Mouse (Mus musculus) adrenal gland, adult 2 months (tissue): ENCODE data around the gene Jup. TPM values are rescaled to one million over a fixed set of nuclear protein-coding genes. Genes with fewer than 3 reads are reported as not detected.
"Not testable (repeated sequence)": the region's sequence is repeated elsewhere in the genome, so short reads cannot be mapped to it uniquely, and the experiment has no call there.

Experiments used
- DNase-seq: peaks from one replicate; pipeline ENCODE4 v3.0.0; 2021
- polyA plus RNA-seq: library from polyadenylated mRNA; depleted of rRNA; stranded (reverse); fragments of >200 nt; gene quantifications from 2 replicates; pipeline ENCODE4 v1.2.3, GENCODE M21; 2012
- total RNA-seq, 2 experiments: library from RNA; stranded (reverse); gene quantifications; 2 replicates each; pipeline ENCODE4 v1.2.3; 2021

Gene Jup
- total and polyA plus RNA-seq, 3 experiments, result 67.0 to 275 (median 94.3) TPM

DNA sequence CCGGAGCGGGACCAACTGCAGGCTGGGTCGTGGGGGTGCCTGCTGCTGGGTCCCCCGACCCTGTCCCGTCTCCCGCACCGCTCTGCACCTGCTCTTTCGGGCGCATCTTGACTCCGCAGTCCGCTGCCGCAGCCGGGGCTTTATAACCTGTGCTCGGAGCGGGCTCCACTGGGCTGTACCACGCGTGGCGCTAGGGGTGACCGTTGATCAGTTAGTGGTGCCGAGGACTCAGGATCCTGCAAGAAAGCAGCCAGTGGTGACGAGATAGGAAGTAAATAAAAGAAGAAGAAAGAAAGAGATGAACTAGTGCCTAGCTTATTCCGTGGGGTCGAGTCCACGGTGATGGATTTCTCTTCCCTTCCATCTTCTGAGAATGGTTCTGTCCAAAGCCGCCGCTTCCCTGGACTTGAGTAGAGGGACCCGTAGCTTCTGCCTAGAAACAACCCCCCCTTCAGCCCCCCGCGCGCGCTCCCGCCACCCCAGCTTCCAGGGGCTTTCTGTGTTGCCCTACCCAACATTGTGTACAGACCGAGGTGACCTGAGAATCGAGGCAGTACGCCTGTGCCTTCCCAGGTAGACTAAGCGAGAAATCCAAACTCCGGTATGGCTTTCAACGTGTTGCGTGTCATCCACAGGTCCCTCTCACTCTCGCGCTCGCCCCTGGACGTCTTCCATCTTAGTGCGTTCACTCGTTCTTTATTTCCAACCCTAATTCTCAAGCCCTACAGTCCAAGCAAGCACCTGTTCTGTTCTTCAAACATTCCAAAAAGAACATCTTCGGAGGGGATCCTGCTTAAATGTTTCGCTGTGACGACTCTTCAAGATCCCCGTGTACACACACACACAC, 41.4 kb downstream of the Jup start, which contains the start of gene Hap1:
Hap1 (minus strand) TSS at position 157 of the 847 bp plus-strand sequence.
- peak; percentile 86 for DNase-seq

DNA sequence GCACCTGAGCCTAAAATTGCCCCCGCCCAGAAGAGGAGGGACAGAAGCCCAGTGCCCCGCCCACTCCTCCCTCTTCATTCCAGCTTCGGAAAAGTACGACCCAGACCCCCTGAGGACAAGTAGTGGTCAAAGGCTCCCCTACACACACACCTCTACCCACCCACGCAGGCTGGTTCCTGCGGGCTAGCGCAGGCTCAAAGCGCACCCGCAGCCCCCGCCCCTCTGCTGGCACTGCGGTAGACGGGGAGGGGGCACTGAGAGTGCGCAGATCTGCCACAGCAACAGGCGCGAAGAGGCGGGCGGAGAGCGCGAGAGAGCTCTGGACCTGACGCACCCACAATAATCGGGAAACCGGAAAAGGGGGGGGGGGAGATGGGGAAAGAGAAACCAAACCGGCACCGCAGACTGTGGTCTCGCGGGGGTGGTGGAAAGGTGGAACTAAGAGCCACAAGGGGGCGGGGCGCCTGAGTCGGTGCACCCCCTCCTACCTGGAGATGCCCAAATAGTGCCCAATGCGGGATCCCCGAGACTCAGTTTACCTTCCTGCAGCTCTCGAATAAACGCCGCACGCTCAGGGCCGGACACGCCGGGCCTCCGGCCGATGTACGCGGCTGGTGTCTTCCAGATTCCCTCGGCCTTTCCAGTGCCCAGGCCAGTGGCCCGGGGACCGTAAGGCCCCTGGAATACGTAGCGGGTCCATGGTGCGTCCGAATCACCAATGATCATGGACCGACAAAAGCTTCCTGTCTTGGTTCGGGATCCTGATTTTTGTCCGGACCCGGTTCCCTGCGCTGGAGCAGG, 42.2 kb downstream of the Jup start:
- peak; percentile 57 for DNase-seq

DNA sequence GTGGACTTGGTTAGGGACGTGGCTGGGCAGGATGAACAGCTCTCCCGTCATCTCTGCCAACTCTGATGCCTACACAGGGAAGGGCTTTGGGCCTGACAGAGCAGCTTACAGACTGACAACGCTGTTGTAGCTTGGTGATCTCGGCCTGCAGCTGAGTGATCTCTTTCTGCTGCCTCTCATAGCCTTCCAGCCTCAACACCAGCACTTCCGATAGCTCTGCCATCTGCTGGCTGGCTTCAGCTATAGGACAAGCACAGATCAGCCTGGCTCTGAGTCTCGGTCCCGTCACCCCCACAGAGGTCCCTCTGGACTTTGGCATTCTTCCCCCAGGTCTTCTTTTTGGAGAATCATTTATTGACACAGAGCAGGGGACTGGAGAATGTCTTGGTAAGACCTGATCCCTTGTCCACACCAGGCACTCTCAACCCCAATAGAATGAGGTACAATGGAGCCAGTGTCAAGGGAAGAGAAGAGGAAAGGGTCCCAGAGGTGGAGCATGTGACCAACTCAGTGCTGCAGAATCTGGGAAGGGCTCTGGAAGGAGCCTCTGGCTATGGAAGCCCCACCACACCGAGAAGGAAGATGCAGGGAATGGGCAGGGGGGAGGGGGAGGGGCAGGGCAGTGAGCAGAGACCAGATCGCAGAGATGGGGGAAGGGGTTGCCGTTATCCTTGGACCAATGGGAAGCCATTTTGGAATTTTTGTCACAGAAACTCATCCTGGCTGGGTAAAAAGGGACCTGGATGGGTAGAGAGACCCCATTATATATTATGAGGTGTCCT, 45.3 kb downstream of the Jup start:
- DNase-seq, result no peak

DNA sequence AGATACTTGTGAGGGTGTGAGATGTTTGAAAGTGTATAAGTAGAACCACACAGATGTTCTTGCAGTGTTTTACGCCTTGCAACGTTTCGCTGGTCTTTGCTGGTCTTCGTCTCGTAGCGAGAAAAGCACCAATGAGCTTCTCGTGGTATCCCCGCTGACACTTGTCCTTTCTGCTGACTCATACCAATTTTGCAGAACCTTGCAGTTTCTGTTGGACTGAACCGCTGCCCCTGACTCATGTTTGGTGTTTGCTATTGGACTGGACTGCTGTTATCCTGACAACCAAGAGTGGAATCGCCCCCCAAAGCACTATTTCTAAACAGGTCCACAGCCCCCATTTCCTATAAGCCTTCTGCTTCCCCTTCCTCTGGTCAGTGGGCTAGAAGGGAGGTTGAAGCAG, 53.3 kb downstream of the Jup start:
- DNase-seq, result no peak

DNA sequence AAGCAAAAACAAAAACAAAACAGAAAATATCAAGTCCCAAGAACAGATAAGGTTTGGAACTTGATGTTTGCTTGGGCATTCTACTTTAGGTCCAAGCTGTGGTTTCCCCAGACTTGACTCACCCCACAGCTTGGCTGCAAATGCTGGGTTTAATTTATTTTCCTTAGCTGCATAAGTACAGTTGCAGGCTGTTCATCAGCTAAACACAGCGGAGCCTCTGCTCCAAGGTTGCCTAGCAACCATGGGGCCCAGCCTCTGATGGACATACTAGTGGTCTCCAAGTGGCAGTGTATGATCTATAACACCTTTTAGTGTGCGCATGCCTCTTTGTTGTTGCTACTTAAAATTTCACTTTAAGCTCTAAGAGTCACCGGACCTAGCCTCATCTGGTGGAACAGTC, 61.8 kb downstream of the Jup start:
- DNase-seq, result no peak

DNA sequence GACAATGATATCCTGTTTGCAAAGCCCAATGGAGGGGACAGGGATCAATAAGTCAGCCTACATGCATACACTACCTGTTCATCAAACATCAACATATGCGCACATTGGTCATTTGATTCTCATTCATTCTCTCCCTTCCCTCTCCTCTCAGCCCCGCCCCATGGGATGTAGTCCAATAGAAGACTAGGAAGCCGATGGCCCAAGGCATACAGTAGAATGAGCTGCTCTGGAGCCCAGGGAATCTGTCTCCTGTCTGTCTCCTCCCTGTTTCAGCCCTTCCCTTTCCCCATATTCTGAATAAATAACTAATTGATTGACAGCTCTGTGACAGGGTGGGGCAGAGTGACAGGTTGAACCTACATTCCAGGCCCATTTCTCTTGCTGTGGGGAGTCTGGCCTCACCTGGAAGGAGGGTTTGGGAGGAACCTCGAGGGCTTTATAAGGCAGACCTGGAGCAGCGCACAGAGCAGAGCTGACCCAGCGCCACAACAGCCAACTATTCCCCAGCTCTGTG, 63.6 kb downstream of the Jup start, which contains the start of gene Gast:
Gast (plus strand) TSS at position 464 of the 514 bp plus-strand sequence.
- no peak for DNase-seq

DNA sequence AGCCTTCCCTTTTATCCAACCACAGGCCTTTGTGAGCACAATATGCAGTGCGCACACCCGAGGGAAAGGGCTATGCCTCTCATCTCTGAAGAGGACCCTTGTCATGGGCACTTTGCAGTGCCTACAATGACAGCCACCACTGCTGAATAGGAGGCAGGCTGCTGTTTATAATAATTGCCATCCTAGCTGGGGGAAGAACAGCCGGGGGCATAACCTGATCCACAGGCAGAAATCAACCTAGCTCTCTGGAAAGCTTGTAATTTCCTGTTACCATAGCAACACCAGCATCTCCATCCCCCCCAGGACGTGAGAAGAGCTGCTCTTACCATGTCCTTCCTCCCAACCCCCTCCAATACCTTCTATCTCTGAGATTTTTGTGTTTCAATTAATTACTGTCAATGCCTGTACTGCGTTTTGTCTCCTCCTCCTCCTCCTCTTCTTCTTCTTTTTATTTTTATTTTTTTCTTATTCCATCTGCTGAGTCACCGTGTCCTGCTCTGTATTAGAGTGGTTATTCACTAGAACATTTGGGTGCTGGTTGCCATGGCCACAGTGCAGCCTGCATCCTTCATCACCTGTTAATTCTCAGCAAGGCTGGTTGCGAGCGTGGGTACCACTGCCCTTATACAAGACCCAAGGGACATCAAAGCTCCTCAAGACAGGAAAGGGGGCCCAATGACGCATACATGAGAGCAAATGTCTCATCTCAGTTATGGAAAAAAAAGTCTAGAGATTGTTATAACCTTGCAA, 64.6 kb downstream of the Jup start:
- DNase-seq, result no peak

DNA sequence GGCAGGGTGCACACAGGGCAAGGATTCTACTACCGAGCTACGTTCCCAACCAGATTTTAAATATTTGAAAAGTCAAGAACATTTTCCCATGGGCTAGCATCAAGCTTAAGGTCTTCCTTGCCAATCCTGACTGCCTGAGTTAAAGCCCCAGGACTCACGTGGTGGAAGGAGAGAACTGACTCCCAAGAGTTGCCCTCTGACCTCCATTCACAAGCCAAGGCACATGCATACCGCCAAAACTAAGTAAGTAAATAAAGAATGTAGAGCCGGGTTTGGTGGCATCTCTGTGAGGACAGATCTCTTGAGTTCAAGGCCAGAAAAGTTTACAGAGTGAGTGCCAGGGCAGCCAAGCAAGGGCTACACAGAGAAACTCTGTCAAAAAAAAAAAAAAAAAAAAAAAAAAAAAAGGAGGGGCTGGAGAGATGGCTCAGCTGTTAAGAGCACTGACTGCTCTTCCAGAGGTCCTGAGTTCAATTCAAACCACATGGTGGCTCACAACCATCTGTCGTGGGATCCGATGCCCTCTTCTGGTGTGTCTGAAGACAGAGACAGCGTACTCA, 66.7 kb downstream of the Jup start:
- not testable (repeated sequence) for DNase-seq

DNA sequence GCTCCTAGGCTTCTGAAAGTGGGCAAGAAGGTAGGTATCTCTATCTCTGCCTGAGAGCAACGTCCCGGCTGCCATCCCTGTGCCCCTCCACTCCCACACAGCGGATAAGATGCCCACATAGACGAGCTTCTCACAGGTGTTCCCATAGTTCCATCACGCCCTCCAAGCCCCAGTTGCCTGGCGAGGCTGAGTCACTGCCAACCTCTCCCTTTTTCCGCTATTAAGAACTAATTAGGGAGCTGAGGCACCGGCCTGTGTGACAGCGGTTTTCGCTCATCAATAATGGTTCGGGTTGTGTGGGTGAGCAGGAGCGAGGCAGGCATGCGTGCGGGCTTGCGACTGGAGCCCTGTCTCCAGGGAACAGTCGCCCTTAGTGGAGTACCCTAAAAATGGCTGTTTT, 67.3 kb downstream of the Jup start:
- DNase-seq, result no peak

DNA sequence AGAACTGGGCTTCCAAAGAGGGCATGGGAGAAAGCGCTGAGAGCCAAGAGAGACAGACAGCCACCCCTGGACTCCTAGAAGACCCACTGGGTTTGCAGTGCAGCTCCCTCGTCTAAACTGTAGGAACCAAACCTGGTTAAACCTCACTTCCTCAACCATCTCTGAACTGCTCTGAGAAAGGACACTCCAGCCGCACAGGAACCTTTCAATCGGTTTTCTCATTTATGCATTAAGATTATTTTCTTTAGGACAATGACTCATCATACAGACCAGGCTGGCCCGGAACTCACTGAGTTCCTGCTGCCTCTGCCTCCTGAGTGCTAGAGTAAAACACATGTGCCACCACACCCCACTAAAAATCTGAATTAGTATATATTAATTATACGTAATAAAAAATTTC, 69.8 kb downstream of the Jup start:
- DNase-seq, result no peak

DNA sequence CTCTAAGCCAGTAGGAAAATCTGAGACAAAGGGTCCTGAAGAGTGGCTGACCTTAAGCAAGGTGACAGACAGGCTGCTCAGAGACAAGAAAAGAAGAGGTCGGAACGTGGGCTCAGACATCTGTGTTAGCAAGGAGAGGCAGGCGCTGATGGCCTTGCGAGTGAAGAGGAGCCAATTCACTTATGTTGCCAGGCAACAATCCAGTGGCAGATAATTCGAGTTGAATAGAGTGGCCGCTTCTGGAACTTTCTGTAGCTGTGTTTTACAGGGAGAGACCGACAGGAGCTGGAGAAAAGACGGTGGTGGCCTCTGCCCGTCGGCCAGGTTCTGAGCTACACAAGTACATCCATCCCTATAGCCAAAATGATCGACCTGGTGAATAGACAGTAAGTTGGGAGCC, 70.2 kb downstream of the Jup start:
- DNase-seq, result no peak

DNA sequence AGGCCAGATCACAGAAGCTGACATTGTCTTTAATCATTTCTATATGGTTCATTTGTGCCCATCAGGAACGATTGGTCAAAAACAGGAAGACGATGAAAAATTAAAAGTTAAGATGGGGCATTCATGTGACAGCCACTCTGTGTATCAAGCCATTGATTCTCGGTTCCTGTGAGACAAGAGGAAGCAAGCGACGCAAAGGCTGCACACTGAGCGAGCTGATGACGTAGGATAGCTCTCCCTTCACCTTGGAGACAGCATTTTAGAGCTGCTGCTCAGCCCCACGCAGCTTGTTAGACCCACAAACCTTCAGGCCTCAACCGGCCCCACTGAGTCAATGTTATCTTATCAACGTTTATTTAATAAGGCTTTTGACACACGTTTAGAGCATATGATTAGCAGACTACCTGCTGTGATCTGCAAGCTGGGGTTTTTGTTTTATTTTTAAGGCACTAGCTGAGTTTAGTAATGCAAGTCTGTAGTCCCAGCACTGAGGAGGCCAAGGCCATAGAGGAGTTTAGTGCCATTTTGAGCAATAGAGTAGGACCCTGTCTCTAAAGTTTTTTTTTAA, 72.4 kb downstream of the Jup start:
- no peak for DNase-seq

DNA sequence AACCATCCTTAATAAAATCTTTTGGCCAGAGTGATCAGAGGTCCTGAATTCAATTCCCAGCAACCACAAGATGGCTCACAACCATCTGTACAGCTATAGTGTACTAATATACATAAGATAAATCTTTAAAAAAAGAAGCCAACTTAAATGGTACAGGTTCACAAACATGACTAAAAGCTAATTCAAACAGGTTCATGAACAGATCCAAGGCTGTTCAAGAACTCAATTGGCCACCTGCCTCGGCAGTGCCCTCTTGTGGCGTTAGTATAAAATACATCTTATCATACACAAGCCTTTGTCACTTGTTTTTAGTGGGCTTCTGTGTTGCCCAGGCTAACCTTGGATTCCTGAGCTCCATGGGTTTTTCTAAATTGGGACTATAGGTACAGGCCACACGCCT, 74.0 kb downstream of the Jup start:
- no peak for DNase-seq

DNA sequence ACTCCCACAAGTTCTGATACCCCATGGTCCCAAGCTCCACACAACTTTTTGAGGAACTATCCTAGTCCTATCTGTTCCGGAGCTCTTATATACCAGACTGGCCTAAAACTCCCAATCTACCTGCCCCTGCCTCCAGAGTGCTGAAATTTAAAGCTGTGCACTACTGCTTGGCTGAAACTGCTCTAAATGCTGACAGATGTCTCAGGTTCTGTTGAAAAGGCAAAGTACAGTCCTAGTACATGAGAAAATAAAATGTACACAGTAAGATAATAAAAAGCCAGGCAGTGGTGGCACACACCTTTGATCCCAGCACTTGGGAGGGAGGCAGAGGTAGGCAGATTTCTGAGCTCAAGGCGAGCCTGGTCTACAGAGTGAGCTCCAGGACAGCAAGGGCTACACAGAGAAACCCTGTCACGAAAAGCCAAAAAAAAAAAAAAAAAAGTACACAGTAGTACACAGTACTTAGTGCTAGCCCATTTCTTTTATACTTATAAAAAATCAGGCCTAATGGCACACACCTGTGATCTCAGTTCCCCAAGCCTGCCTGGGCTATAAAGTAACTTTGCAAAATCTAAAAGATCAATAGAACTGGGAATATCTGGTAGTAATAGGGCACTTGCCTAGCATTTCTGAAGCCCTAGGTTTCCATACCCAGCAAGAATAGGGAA, 74.8 kb downstream of the Jup start:
- no peak for DNase-seq

DNA sequence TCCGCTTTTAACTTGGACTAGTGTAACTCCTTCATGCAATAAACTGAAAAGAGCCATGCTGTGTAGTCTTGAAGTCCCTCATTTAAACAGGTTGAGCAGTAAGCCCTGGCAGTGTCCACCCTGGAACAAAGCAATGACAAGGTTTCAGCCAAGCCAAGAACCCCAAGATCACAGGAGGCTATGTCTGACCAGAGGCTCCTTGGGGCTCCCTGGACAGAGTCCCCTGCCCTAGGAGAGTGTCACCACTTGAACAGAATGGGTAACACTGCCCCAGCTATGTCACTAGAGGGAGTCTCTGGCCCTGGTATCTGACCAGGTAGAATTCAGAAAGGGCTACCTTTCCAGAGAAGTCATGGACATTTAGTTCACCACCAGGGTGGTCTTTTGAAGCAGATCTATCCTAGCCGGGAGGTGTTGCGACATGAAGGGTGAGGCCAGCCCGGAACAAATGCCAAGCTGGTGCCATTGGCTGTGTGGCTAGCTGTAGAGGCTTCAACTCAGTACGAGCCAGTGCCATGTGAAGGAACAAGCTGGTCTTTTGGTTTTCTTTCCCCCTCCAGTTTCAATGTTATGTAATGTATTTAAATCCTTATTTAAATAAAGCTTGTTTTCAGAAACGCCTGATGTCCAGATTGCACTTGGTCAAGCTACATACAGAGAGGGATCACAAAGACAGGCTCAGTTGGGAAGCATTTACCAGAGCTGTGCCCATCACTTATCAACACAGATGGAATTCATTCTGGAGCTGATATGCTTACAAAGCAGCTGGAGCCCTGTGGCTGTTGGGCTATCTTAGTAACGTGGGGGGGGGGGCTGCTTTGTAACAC, 75.9 kb downstream of the Jup start:
- DNase-seq, result peak; percentile 43

DNA sequence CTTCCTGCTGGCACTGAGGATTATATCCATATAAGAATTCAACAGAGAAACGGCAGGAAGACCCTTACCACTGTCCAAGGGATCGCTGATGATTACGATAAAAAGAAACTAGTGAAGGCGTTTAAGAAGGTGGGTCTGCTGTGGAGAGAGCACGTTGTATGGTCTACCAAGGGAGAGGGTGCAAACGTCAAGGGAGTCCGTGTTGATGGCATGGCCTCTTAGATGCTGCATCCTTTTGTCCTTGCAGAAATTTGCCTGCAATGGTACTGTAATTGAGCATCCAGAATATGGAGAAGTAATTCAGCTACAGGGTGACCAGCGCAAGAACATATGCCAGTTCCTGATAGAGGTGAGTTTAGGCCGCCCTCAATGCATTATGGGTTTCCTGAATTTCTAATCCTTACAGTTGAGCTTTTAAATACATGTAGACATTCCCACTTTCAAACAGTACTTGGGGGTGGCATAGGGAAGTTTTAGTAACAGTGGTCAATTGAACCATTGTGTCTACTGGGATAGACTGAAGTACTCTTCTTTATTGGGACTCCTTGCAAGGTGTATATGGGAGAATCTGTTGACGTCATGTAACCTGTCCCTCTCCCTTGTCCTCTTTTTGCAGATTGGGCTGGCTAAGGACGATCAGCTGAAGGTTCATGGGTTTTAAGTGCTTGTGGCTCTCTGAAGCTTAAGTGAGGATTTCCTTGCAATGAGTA, 76.7 kb downstream of the Jup start:
- not testable (repeated sequence) for DNase-seq

DNA sequence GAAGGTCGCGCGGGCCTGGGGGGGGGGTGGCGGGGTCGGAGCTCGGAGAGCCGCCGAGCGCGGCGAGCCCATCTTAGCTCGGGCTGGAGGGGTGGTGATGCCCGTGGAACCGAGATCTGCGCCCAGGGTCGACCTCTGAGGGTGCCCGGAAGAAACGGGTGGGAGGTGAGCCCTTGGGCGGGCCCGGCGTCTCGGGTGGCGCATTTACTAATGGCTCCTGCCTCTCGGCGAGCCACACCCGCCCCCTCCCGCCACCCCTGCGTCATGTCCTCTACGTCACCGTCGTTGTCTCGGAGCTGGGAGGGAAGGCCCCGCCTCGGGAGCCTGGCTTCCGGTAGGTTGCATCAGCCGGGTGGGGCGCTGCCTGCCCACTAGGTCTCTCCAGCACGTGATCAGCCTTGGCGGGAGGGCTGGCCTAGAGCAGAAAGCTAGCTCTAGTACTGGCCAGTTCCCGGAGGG, 77.4 kb downstream of the Jup start:
- peak; percentile 98 for DNase-seq

DNA sequence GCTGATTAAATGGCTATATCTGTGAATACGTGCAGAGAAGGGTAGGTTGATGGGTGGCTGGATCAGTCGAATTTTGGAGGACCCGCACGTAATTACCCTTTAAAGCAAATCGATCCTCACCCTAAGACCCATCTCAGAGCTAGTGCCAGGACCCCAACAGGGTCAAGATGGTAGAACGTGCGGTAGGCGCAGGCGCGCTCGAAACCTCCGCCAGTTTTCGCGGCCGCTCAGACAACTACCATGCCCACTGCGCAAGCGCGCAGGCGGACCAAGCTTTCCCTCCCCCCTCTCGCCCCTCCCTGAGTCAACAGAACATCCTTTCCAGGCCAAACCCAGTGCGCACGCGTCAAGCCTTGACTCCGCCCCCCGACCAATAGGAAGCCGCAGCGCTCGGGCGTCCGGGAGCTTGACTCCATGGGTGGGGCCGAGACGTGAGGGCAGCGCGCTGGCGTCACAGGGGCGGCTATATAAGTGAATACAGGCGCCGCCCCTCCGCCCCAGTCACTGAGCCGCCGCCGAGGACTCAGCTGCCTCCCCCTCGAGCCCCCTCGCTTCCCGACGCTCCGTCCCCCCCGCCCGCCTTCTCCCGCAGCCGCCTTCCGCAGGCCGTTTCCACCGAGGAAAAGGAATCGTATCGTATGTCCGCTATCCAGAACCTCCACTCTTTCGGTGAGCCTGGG, 77.9 kb downstream of the Jup start, which contains the start of gene Eif1:
Eif1 (plus strand) TSS at position 394 of the 680 bp plus-strand sequence.
- peak; percentile 100 for DNase-seq
